Mouse (Mus musculus) kidney, embryonic 16.5 days (tissue): ENCODE results near the gene Fat1. TPM values are rescaled to one million over a fixed set of nuclear protein-coding genes. Genes with fewer than 3 reads are reported as not detected.
A peak's percentile ranks its signal among the peaks of the same experiment; 100 is the strongest.

Source experiments
- ATAC-seq: fragments of 200-750 bp; cut with Nextera tagmentation; 2 replicates; pipeline ENCODE4 v1.8.0; 2017; ENCODE audit warnings: moderate TSS enrichment; ENCODE audit not compliant: low FRiP score, low TSS enrichment
- H3K27ac ChIP-seq: fragments of 300-500 bp; sonication (generic); 2 replicates; pipeline ENCODE4 v1.5.1; 2014; ENCODE audit warnings: low read length
- H3K27me3 ChIP-seq: fragments of 300-500 bp; sonication (generic); 2 replicates; pipeline ENCODE4 v1.6.1; 2014; ENCODE audit warnings: low read length, control low read depth, mixed read lengths; ENCODE audit not compliant: insufficient read depth
- H3K36me3 ChIP-seq: fragments of 300-500 bp; sonication (generic); 2 replicates; pipeline ENCODE4 v1.6.1; 2014; ENCODE audit warnings: low read length, control low read depth, mixed read lengths; ENCODE audit not compliant: insufficient read depth
- H3K4me1 ChIP-seq: fragments of 300-500 bp; sonication (generic); 2 replicates; pipeline ENCODE4 v1.6.1; 2014; ENCODE audit warnings: low read length, control low read depth, mixed read lengths; ENCODE audit not compliant: insufficient read depth
- H3K4me2 ChIP-seq: fragments of 300-500 bp; sonication (generic); replicated peaks from 2 replicates; pipeline ENCODE4 v1.6.1; 2014; ENCODE audit warnings: low read depth, low read length
- H3K4me3 ChIP-seq: fragments of 300-500 bp; sonication (generic); 2 replicates; pipeline ENCODE4 v1.5.1; 2014; ENCODE audit warnings: mild to moderate bottlenecking, low read length
- H3K9ac ChIP-seq: fragments of 300-500 bp; sonication (generic); replicated peaks from 2 replicates; pipeline ENCODE4 v1.6.1; 2014; ENCODE audit warnings: low read length
- H3K9me3 ChIP-seq: fragments of 300-500 bp; sonication (generic); 2 replicates; pipeline ENCODE4 v1.6.1; 2016; ENCODE audit warnings: low read length, control low read depth
- WGBS: fragments of 180-500 bp; shearing (Covaris S2); extraction: QIAGEN DNeasy Blood & Tissue Kit; methylation state at CpG from one replicate; pipeline ENCODE4 v1.1.7; 2014; 5-methylcytosine and 5-hydroxymethylcytosine counted together
- polyA plus RNA-seq: library from polyadenylated mRNA; unstranded; fragments of >200 nt; fragmentation: Nextera tagmentation; extraction: Ambion mirVana; gene quantifications from 2 replicates; pipeline ENCODE4 v1.2.1, GENCODE M21; 2015

Gene Fat1
- polyA plus RNA-seq, 1 experiment from 2014 or later = 19.9 TPM

DNA sequence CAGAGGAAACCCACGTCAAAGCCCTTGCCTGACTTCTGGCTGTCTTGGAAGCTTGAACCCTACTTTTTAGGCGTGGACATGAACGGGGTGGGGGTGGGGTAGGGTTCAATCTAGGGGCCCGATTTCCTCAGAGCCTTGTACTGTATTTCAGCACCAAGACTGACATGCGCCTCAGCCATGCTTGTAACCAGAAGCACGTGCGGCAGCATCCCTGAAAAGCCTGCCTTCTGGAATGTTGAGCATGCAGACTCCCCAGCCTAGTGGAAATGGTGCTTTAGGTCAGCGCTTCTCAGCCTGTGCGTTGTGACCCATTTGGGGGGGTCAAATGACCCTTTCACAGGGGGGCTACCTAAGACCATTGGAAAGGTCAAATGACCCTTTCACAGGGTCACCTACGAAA lies 25.2 kb downstream of the Fat1 start:
- H3K27me3 ChIP-seq = no peaks in the 10 kb centered on the region
- WGBS = 49% methylated on average over 10 of the region's 10 CpGs
- H3K4me1 ChIP-seq = peaks cover 20% of the 10 kb centered on the region
- no peak overlapping the region for H3K9ac ChIP-seq
- no peaks in the 10 kb centered on the region for H3K9me3 ChIP-seq
- H3K27ac ChIP-seq = no peak overlapping the region
- no peak overlapping the region for H3K4me2 ChIP-seq
- ATAC-seq = peak; percentile 36; the same call in 1 of the 2 replicates
- H3K4me3 ChIP-seq = no peak overlapping the region
- H3K36me3 ChIP-seq = peaks cover 18% of the 10 kb centered on the region; the same call in 1 of the 2 replicates

DNA sequence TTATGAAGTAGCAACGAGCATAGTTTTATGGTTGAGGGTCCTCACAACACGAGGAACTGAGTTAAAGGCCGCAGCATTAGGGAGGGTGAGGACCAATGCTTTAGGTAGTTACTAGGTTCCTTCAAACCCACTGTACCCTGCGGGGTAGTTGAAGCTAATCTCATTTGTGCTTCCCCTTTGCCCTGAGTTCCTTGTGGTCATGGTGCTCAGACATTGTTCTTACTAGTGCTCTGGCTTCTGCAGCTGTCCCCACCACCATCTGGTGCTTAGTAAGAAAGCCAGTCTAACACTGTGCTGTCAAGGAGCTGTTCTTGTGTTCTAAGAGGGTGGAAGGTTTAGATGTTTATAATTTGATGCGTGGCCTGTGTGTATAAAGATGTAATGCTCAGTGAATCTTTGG lies 25.7 kb downstream of the Fat1 start:
- H3K27ac ChIP-seq = no peak overlapping the region
- 76% methylated on average over 5 of the region's 5 CpGs for WGBS
- ATAC-seq = no peak
- H3K4me3 ChIP-seq = no peak overlapping the region
- H3K9me3 ChIP-seq = no peaks in the 10 kb centered on the region
- peaks cover 18% of the 10 kb centered on the region; the same call in 1 of the 2 replicates for H3K36me3 ChIP-seq
- H3K4me2 ChIP-seq = no peak overlapping the region
- no peak overlapping the region for H3K9ac ChIP-seq
- H3K27me3 ChIP-seq = no peaks in the 10 kb centered on the region
- peaks cover 20% of the 10 kb centered on the region for H3K4me1 ChIP-seq

DNA sequence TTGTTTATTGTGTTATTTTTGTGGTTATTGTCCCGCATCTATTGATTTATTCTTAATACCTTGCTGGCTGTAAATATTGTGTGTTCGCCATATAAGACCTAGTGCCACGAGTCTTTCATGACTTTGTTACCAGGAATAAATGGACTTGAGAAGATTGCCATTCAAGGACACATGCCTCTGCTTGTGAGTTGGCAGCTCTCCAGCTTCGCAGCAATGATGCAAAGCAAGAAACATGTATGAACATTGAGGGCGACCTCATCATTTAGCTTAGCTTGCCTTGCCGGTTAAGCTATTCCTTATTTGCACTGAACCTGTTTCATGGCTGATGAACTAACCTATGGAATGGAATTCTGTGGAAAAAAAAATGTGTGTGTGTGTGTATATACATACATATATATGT lies 26.2 kb downstream of the Fat1 start:
- H3K4me3 ChIP-seq = no peak overlapping the region
- H3K27me3 ChIP-seq = no peaks in the 10 kb centered on the region
- WGBS = 76% methylated on average over 6 of the region's 6 CpGs
- no peak overlapping the region for H3K4me2 ChIP-seq
- peaks cover 18% of the 10 kb centered on the region; the same call in 1 of the 2 replicates for H3K36me3 ChIP-seq
- no peak overlapping the region for H3K9ac ChIP-seq
- peaks cover 20% of the 10 kb centered on the region for H3K4me1 ChIP-seq
- no peaks in the 10 kb centered on the region for H3K9me3 ChIP-seq
- no peak overlapping the region for H3K27ac ChIP-seq
- ATAC-seq = no peak

GRCm38 (mm10) chr8:44962572-44963231 lies 27.5 kb downstream of the Fat1 start:
- H3K4me3 ChIP-seq = no peak overlapping the region
- peaks cover 20% of the 10 kb centered on the region for H3K4me1 ChIP-seq
- peaks cover 10% of the 10 kb centered on the region; the same call in 1 of the 2 replicates for H3K36me3 ChIP-seq
- H3K9ac ChIP-seq = no peak overlapping the region
- H3K9me3 ChIP-seq = no peaks in the 10 kb centered on the region
- no peak overlapping the region for H3K4me2 ChIP-seq
- H3K27me3 ChIP-seq = no peaks in the 10 kb centered on the region
- no peak overlapping the region for H3K27ac ChIP-seq
- WGBS = 88% methylated on average over 12 of the region's 12 CpGs
- no peak for ATAC-seq

DNA sequence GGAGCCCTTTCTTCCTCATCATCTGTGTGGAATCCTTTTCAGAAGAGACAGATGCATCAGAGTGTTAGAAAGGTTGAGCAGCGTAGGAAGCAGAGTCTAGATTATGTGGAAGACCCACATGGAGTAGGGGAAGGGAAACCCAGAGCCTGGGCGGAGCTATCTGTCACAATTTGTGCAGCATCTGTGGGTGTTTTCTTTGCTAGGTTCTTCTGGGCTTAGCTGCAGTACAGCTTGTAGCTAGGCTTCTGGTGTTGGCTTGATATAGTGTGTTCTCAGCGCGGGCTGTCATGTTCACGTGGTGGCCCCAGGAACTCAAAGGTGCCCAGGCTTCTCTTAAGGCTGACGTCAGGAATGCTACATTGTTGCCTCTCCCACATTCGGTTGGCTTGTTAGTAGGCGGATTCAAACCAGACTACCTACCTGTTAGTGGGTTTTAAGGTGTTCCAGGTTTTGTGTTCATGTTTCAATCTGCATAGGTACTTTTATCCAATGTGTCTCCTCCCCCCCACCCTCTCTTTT lies 32.3 kb downstream of the Fat1 start:
- Histone ChIP-seq H3K4me3 (no peak overlapping the region), H3K27ac (no peak overlapping the region), H3K4me2 (no peak overlapping the region), H3K4me1 (peaks cover 16% of the 10 kb centered on the region; the same call in 1 of the 2 replicates), H3K36me3 (no peaks in the 10 kb centered on the region; the same call in 1 of the 2 replicates), H3K27me3 (no peaks in the 10 kb centered on the region), H3K9ac (no peak overlapping the region), H3K9me3 (no peaks in the 10 kb centered on the region)
- no peak for ATAC-seq
- WGBS = 89% methylated on average over 8 of the region's 8 CpGs

DNA sequence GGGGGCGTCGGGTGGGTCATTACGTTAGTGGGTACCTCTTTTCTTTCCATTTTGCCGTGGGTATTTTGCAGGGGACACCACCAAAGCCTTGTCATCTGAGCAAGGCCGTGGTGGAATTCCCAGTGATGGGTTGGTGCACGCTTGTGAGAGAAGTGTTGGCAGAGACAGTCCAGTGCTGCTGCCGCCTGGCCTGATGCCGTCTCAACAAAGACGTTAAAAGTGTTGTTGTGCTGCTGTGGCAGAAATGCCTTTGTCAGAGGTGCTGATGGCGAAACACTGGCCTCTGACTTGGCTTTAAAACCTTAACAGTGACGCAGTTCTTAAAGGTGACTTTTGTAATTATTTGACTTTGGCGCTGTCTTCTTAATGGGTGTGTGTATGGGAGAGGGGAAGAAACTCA lies 34.8 kb downstream of the Fat1 start:
- Histone ChIP-seq H3K27ac (no peak overlapping the region), H3K4me1 (peaks cover 25% of the 10 kb centered on the region), H3K36me3 (no peaks in the 10 kb centered on the region; the same call in 1 of the 2 replicates), H3K4me3 (no peak overlapping the region), H3K27me3 (no peaks in the 10 kb centered on the region), H3K9me3 (no peaks in the 10 kb centered on the region), H3K4me2 (no peak overlapping the region), H3K9ac (no peak overlapping the region)
- no peak for ATAC-seq
- 57% methylated on average over 12 of the region's 12 CpGs for WGBS

DNA sequence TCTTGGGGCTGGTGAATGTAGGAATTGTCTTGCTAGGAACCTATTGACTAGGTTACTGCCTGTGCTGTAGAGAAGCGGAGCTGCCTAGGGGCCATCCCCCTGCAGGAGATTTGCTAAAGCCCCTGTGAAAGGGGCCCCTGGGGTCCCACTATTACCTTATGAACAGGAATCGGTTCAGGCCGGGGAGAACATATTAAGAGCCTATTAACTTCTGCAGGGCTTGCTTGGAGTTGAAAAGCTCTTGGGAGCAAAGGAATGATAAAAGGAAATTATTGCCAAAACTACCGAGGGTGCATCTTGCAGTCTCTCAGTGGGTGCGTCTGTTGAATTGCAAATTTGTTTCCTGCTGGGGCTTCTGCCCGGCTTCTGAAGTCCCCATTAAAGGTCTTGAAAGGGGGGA lies 36.1 kb downstream of the Fat1 start:
- peaks cover 35% of the 10 kb centered on the region for H3K4me1 ChIP-seq
- no peak overlapping the region for H3K4me2 ChIP-seq
- 54% methylated on average over 6 of the region's 6 CpGs for WGBS
- no peak overlapping the region for H3K4me3 ChIP-seq
- no peaks in the 10 kb centered on the region; the same call in 1 of the 2 replicates for H3K36me3 ChIP-seq
- H3K9me3 ChIP-seq = no peaks in the 10 kb centered on the region
- no peak overlapping the region for H3K27ac ChIP-seq
- ATAC-seq = no peak
- H3K9ac ChIP-seq = no peak overlapping the region
- no peaks in the 10 kb centered on the region for H3K27me3 ChIP-seq

DNA sequence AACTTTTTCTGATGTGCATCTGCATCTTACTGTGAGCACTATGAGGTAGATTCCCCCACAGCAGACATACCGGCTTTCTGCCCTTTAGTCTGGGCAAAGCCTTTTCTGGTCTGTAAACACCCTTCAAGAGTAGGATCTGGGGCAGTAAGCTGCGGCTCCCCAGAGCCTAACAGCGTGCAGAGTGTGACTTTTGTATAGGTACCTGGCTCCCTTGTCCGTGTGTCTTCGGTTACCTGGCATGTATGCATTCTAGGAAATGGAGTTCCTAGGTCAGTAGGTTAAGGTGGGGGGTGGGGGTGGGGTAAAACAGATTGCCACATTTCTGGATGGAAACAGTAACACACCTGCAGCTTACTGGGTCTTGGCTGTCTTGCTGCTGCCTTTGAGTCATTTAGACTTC lies 36.7 kb downstream of the Fat1 start:
- Histone ChIP-seq H3K9me3 (no peaks in the 10 kb centered on the region), H3K36me3 (0 out of 2 replicates have a peak, but pooled peaks cover 4% of the 10 kb centered on the region), H3K9ac (no peak overlapping the region), H3K4me3 (no peak overlapping the region), H3K4me1 (peaks cover 35% of the 10 kb centered on the region), H3K27me3 (no peaks in the 10 kb centered on the region), H3K27ac (no peak overlapping the region), H3K4me2 (no peak overlapping the region)
- 56% methylated on average over 5 of the region's 5 CpGs for WGBS
- ATAC-seq = no peak

GRCm38 (mm10) chr8:44975113-44975512 lies 39.9 kb downstream of the Fat1 start:
- no peaks in the 10 kb centered on the region for H3K27me3 ChIP-seq
- H3K27ac ChIP-seq = peak overlapping the region; percentile 33; the same call in 1 of the 2 replicates
- H3K4me2 ChIP-seq = peak overlapping the region; percentile 3; the same call in 1 of the 2 replicates
- peak; percentile 57; the same call in 1 of the 2 replicates for ATAC-seq
- H3K4me1 ChIP-seq = peaks cover 41% of the 10 kb centered on the region
- H3K9ac ChIP-seq = no peak overlapping the region
- 0 out of 2 replicates have a peak, but pooled peaks cover 8% of the 10 kb centered on the region for H3K36me3 ChIP-seq
- H3K4me3 ChIP-seq = no peak overlapping the region
- no peaks in the 10 kb centered on the region for H3K9me3 ChIP-seq
- WGBS = 9% methylated on average over 9 of the region's 9 CpGs

DNA sequence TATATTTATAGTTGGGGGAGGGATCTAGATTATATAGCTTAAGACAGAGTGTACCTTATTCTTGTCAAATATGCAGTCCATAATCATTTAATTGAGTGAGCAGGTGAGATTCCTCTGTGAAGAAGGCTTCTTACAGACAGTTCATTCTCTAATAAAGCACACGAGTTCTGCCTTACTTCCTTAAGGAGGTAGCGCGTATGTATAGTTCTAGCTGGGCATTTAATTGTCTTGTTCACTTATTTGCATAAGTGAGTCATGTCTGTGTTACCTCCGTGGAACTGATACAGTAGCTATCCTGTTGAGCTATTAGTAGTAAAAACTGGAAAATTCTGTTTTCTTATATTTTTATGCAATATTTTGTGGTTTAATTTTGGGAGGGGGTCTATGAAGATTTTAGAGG lies 40.4 kb downstream of the Fat1 start:
- Histone ChIP-seq H3K27ac (no peak overlapping the region), H3K27me3 (no peaks in the 10 kb centered on the region), H3K4me3 (no peak overlapping the region), H3K9me3 (no peaks in the 10 kb centered on the region), H3K4me1 (peaks cover 39% of the 10 kb centered on the region), H3K9ac (no peak overlapping the region), H3K4me2 (no peak overlapping the region), H3K36me3 (0 out of 2 replicates have a peak, but pooled peaks cover 8% of the 10 kb centered on the region)
- no peak for ATAC-seq
- 76% methylated on average over 4 of the region's 4 CpGs for WGBS
